Mouse (Mus musculus) right cerebral cortex, postnatal 10 days (tissue): ENCODE measurements around the gene Eci3.

Experiments used
- DNase-seq, 2 experiments: peaks; one replicate each; pipeline ENCODE4 v3.0.0; 2021; ENCODE audit warnings: low spot score in 2 of 2

The Eci3 gene

GRCm38 (mm10) chr13:34934931-34935644 is 28.5 kb downstream of the Eci3 start:
- peak; percentile 47 to 58 for DNase-seq

- DNase-seq, result no peak
These were observed 39.4 kb downstream of the Eci3 start, which contains the start of the genes Fam217a and 4933417A18Rik for GRCm38 (mm10) chr13:34924210-34924609. Gene Fam217a (minus strand): TSS chr13:34924310. Gene 4933417A18Rik (plus strand): TSS chr13:34924409.

DNA sequence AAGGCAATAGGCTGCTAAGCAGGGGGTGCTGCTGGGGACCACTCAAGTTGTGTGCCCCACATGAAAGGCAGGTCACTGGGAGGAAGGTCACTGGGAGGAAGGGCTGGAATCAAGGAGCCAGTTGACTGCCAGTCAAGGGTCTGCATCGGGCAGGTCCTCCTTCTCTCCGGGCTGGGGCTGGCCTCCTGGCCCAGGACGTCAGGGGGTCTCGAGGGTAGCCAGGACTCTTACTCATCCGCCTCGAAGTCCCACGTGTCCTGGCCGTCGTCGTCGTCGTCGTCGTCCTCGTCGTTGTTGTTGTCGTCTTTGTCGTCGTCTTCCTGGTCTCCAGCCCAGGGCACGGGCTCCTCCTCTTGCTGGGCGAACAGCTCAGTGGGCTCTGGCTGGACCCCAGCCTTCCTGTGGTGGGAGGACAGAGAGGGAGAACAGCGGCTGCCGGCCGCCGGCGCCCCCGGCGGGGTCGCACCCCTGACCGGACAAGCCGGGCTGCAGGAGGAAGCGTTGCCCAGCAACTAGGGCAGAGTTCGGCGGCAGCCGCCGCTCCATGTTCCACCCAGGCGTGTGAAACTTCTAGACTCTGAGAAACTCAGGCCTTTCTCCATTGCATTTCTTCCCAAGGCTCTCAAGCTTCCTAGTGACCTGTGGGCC is 47.0 kb downstream of the Eci3 start:
- no peak for DNase-seq

- DNase-seq, result no peak
These were observed 49.0 kb downstream of the Eci3 start for GRCm38 (mm10) chr13:34914614-34915013.
